Mouse (Mus musculus): ENCODE results near the gene Sowahd.

The Sowahd gene

GRCm38 (mm10) chrX:37095106-37095768 lies 46.6 kb downstream of the Sowahd start:
- no peak for DNase-seq

GRCm38 (mm10) chrX:37098681-37099080 lies 50.0 kb downstream of the Sowahd start:
- DNase-seq, result no peak
